Mouse (Mus musculus): Measurements from ENCODE around the gene Dhx57. TPM values are rescaled to one million over a fixed set of nuclear protein-coding genes. Genes with fewer than 3 reads are reported as not detected.
"Not testable (repeated sequence)": the region's sequence is repeated elsewhere in the genome, so short reads cannot be mapped to it uniquely, and the experiment has no call there.

Gene Dhx57
- polyA plus RNA-seq, 1 experiment from 2014 or later: 19.9 TPM

GRCm38 (mm10) chr17:80243116-80243515 lies 47.2 kb downstream of the Dhx57 start:
- H3K9me3 ChIP-seq (ENCODE audit: control insufficient read depth, low read length): no peaks in the 10 kb centered on the region
- ATAC-seq (ENCODE audit: insufficient number of reproducible peaks, low FRiP score, low TSS enrichment, low read depth) (no peak), DNase-seq (ENCODE audit: low spot score) (no peak)
- no peak overlapping the region for H3K4me2 ChIP-seq (ENCODE audit: low read depth, severe bottlenecking)
- H3K27ac ChIP-seq (replicated peaks; ENCODE audit: low read depth, low read length): no peak overlapping the region
- no peaks in the 10 kb centered on the region for H3K27me3 ChIP-seq (ENCODE audit: control insufficient read depth, insufficient read depth, low read length)
- no peak overlapping the region for H3K9ac ChIP-seq (ENCODE audit: low read length)
- H3K4me3 ChIP-seq (ENCODE audit: low read depth, low read length): no peak overlapping the region
- no peaks in the 10 kb centered on the region for H3K4me1 ChIP-seq (ENCODE audit: control insufficient read depth, insufficient read depth, low read length)
- WGBS: 56% methylated on average over 13 of the region's 13 CpGs
- peaks cover 26% of the 10 kb centered on the region for H3K36me3 ChIP-seq (ENCODE audit: control insufficient read depth, insufficient read depth, low read length)

- peaks cover 23% of the 10 kb centered on the region for H3K36me3 ChIP-seq (ENCODE audit: control insufficient read depth, insufficient read depth, low read length)
- H3K4me3 ChIP-seq (ENCODE audit: low read depth, low read length): no peak overlapping the region
- no peaks in the 10 kb centered on the region for H3K9me3 ChIP-seq (ENCODE audit: control insufficient read depth, low read length)
- no peak overlapping the region for H3K27ac ChIP-seq (replicated peaks; ENCODE audit: low read depth, low read length)
- H3K4me1 ChIP-seq (ENCODE audit: control insufficient read depth, insufficient read depth, low read length): no peaks in the 10 kb centered on the region
- H3K27me3 ChIP-seq (ENCODE audit: control insufficient read depth, insufficient read depth, low read length): no peaks in the 10 kb centered on the region
- no peak for DNase-seq (ENCODE audit: low spot score)
- no peak overlapping the region for H3K4me2 ChIP-seq (ENCODE audit: low read depth, severe bottlenecking)
- no peak overlapping the region for H3K9ac ChIP-seq (ENCODE audit: low read length)
- WGBS: 88% methylated on average over 9 of the region's 9 CpGs
- ATAC-seq (ENCODE audit: insufficient number of reproducible peaks, low FRiP score, low TSS enrichment, low read depth): no peak
Observed at GRCm38 (mm10) chr17:80241594-80241993, 48.7 kb downstream of the Dhx57 start.

- ATAC-seq (ENCODE audit: insufficient number of reproducible peaks, low FRiP score, low TSS enrichment, low read depth): no peak
- 94% methylated on average over 5 of the region's 5 CpGs for WGBS
- H3K36me3 ChIP-seq (ENCODE audit: control insufficient read depth, insufficient read depth, low read length): peaks cover 10% of the 10 kb centered on the region
Observed at GRCm38 (mm10) chr17:80237475-80237874, 52.8 kb downstream of the Dhx57 start.

GRCm38 (mm10) chr17:80236805-80237204 lies 53.5 kb downstream of the Dhx57 start:
- Histone ChIP-seq H3K4me1 (ENCODE audit: control insufficient read depth, insufficient read depth, low read length) (no peaks in the 10 kb centered on the region), H3K4me2 (ENCODE audit: low read depth, severe bottlenecking) (no peak overlapping the region), H3K4me3 (ENCODE audit: low read depth, low read length) (no peak overlapping the region), H3K9me3 (ENCODE audit: control insufficient read depth, low read length) (no peaks in the 10 kb centered on the region), H3K9ac (ENCODE audit: low read length) (no peak overlapping the region), H3K27ac (replicated peaks; ENCODE audit: low read depth, low read length) (no peak overlapping the region), H3K27me3 (ENCODE audit: control insufficient read depth, insufficient read depth, low read length) (no peaks in the 10 kb centered on the region), H3K36me3 (ENCODE audit: control insufficient read depth, insufficient read depth, low read length) (peaks cover 10% of the 10 kb centered on the region)
- 92% methylated on average over 3 of the region's 3 CpGs for WGBS
- DNase-seq (ENCODE audit: low spot score): no peak
- no peak for ATAC-seq (ENCODE audit: insufficient number of reproducible peaks, low FRiP score, low TSS enrichment, low read depth)

More at GRCm38 (mm10) chr17:80237475-80237874, 52.8 kb downstream of the Dhx57 start:
- Histone ChIP-seq H3K27ac (replicated peaks; ENCODE audit: low read depth, low read length) (no peak overlapping the region), H3K9me3 (ENCODE audit: control insufficient read depth, low read length) (no peaks in the 10 kb centered on the region), H3K27me3 (ENCODE audit: control insufficient read depth, insufficient read depth, low read length) (no peaks in the 10 kb centered on the region), H3K4me2 (ENCODE audit: low read depth, severe bottlenecking) (no peak overlapping the region), H3K4me3 (ENCODE audit: low read depth, low read length) (no peak overlapping the region), H3K9ac (ENCODE audit: low read length) (no peak overlapping the region), H3K4me1 (ENCODE audit: control insufficient read depth, insufficient read depth, low read length) (no peaks in the 10 kb centered on the region)
- no peak for DNase-seq (ENCODE audit: low spot score)

- Histone ChIP-seq H3K27me3 (ENCODE audit: control insufficient read depth, insufficient read depth, low read length) (no peaks in the 10 kb centered on the region), H3K9ac (ENCODE audit: low read length) (no peak overlapping the region), H3K4me2 (ENCODE audit: low read depth, severe bottlenecking) (no peak overlapping the region), H3K36me3 (ENCODE audit: control insufficient read depth, insufficient read depth, low read length) (peaks cover 7% of the 10 kb centered on the region), H3K4me3 (ENCODE audit: low read depth, low read length) (no peak overlapping the region), H3K4me1 (ENCODE audit: control insufficient read depth, insufficient read depth, low read length) (no peaks in the 10 kb centered on the region), H3K9me3 (ENCODE audit: control insufficient read depth, low read length) (no peaks in the 10 kb centered on the region), H3K27ac (replicated peaks; ENCODE audit: low read depth, low read length) (no peak overlapping the region)
- 87% methylated on average over 3 of the region's 3 CpGs for WGBS
- no peak for ATAC-seq (ENCODE audit: insufficient number of reproducible peaks, low FRiP score, low TSS enrichment, low read depth)
- no peak for DNase-seq (ENCODE audit: low spot score)
Observed at GRCm38 (mm10) chr17:80235477-80235876, 54.8 kb downstream of the Dhx57 start.

GRCm38 (mm10) chr17:80234376-80234775 lies 55.9 kb downstream of the Dhx57 start:
- H3K36me3 ChIP-seq (ENCODE audit: control insufficient read depth, insufficient read depth, low read length): peaks cover 7% of the 10 kb centered on the region
- DNase-seq (ENCODE audit: low spot score) (no peak), ATAC-seq (ENCODE audit: insufficient number of reproducible peaks, low FRiP score, low TSS enrichment, low read depth) (no peak)
- H3K9me3 ChIP-seq (ENCODE audit: control insufficient read depth, low read length): no peaks in the 10 kb centered on the region
- no peak overlapping the region for H3K27ac ChIP-seq (replicated peaks; ENCODE audit: low read depth, low read length)
- no peak overlapping the region for H3K4me2 ChIP-seq (ENCODE audit: low read depth, severe bottlenecking)
- H3K4me3 ChIP-seq (ENCODE audit: low read depth, low read length): no peak overlapping the region
- H3K4me1 ChIP-seq (ENCODE audit: control insufficient read depth, insufficient read depth, low read length): no peaks in the 10 kb centered on the region
- 89% methylated on average over 7 of the region's 7 CpGs for WGBS
- H3K9ac ChIP-seq (ENCODE audit: low read length): no peak overlapping the region
- no peaks in the 10 kb centered on the region for H3K27me3 ChIP-seq (ENCODE audit: control insufficient read depth, insufficient read depth, low read length)

GRCm38 (mm10) chr17:80233844-80234243 lies 56.4 kb downstream of the Dhx57 start:
- no peak overlapping the region for H3K27ac ChIP-seq (replicated peaks; ENCODE audit: low read depth, low read length)
- H3K36me3 ChIP-seq (ENCODE audit: control insufficient read depth, insufficient read depth, low read length): peaks cover 6% of the 10 kb centered on the region; the same call in 1 of the 2 replicates
- ATAC-seq (ENCODE audit: insufficient number of reproducible peaks, low FRiP score, low TSS enrichment, low read depth): no peak
- H3K27me3 ChIP-seq (ENCODE audit: control insufficient read depth, insufficient read depth, low read length): no peaks in the 10 kb centered on the region
- no peak for DNase-seq (ENCODE audit: low spot score)
- no peak overlapping the region for H3K9ac ChIP-seq (ENCODE audit: low read length)
- no peaks in the 10 kb centered on the region for H3K9me3 ChIP-seq (ENCODE audit: control insufficient read depth, low read length)
- H3K4me1 ChIP-seq (ENCODE audit: control insufficient read depth, insufficient read depth, low read length): no peaks in the 10 kb centered on the region
- no peak overlapping the region for H3K4me2 ChIP-seq (ENCODE audit: low read depth, severe bottlenecking)
- 95% methylated on average over 5 of the region's 5 CpGs for WGBS
- no peak overlapping the region for H3K4me3 ChIP-seq (ENCODE audit: low read depth, low read length)

- ATAC-seq (ENCODE audit: insufficient number of reproducible peaks, low FRiP score, low TSS enrichment, low read depth): no peak
- no peak for DNase-seq (ENCODE audit: low spot score)
- Histone ChIP-seq H3K9me3 (ENCODE audit: control insufficient read depth, low read length) (no peaks in the 10 kb centered on the region), H3K27ac (replicated peaks; ENCODE audit: low read depth, low read length) (no peak overlapping the region), H3K4me3 (ENCODE audit: low read depth, low read length) (no peak overlapping the region), H3K36me3 (ENCODE audit: control insufficient read depth, insufficient read depth, low read length) (peaks cover 2% of the 10 kb centered on the region; the same call in 1 of the 2 replicates), H3K9ac (ENCODE audit: low read length) (no peak overlapping the region), H3K4me1 (ENCODE audit: control insufficient read depth, insufficient read depth, low read length) (no peaks in the 10 kb centered on the region), H3K27me3 (ENCODE audit: control insufficient read depth, insufficient read depth, low read length) (no peaks in the 10 kb centered on the region), H3K4me2 (ENCODE audit: low read depth, severe bottlenecking) (no peak overlapping the region)
- 94% methylated on average over 2 of the region's 2 CpGs for WGBS
Observed at GRCm38 (mm10) chr17:80229396-80229795, 60.9 kb downstream of the Dhx57 start.

- not testable (repeated sequence) for ATAC-seq (ENCODE audit: insufficient number of reproducible peaks, low FRiP score, low TSS enrichment, low read depth); H3K4me1 ChIP-seq (ENCODE audit: control insufficient read depth, insufficient read depth, low read length)
- WGBS: 47% methylated on average over 4 of the region's 5 CpGs
Observed at GRCm38 (mm10) chr17:80225142-80225541, 65.1 kb downstream of the Dhx57 start.

More at GRCm38 (mm10) chr17:80225142-80225541, 65.1 kb downstream of the Dhx57 start:
- peak overlapping the region; percentile 63 for H3K4me3 ChIP-seq (ENCODE audit: low read depth, low read length)
- H3K4me2 ChIP-seq (ENCODE audit: low read depth, severe bottlenecking): peak overlapping the region; percentile 68
- H3K27me3 ChIP-seq (ENCODE audit: control insufficient read depth, insufficient read depth, low read length); H3K27ac ChIP-seq (replicated peaks; ENCODE audit: low read depth, low read length); DNase-seq (ENCODE audit: low spot score); H3K36me3 ChIP-seq (ENCODE audit: control insufficient read depth, insufficient read depth, low read length); H3K9me3 ChIP-seq (ENCODE audit: control insufficient read depth, low read length): not testable (repeated sequence)
- H3K9ac ChIP-seq (ENCODE audit: low read length): peak overlapping the region; percentile 74; the same call in 1 of the 2 replicates
